Mouse (Mus musculus) CD4-positive, CD25-positive, alpha-beta regulatory T cell, adult 2 months (primary cell): Measurements from ENCODE around the gene Olfr533.
"Not testable (repeated sequence)": the region's sequence is repeated elsewhere in the genome, so short reads cannot be mapped to it uniquely, and the experiment has no call there.

Source experiments
- DNase-seq: peaks from one replicate; pipeline ENCODE4 v3.0.0-alpha.2; 2012; ENCODE audit warnings: low read depth, low spot score

Gene Olfr533

DNA sequence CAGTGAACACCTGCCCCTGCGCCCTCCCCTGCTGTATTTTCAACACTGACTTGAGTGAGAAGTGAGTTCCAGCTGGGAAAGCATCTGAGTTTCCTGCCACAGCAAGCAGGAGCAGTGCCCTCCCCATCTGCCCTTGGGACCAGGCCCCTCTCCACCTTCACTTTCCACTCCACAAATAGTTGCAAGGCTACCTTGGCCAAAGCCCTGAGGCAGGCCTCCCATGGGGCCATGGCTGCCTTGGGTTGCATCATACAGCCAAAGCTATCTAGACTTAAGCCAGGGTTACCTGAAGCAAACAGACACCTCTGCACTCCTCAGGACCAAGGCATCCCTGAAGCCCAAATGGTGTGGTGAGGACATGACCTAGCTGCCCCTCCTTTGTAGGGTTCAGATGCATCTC is at the start of gene Olfr533:
Olfr533 (plus strand) TSS at position 301 of the 400 bp plus-strand sequence.
- not testable (repeated sequence) for DNase-seq

DNA sequence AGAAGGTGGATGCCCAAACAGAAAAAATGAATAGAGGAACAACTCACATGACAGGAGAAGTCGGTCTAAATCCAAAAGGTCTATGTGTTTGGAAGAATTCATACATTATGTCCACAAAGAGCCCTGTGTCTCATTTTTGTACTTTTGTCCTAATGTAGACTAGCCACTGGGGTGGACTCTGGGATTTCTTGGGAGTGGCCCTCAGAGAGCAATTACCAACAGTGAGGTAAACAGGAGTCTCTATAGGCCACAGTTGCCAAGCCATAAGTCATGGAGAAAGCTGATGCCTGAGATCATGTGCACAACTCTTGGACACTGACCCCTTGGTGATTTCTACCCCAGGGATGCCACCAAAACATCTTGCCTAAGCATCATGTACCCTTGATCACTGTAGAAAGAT is 41.6 kb upstream of the Olfr533 start, which contains the start of gene Olfr532:
Olfr532 (minus strand) TSS at position 101 of the 400 bp plus-strand sequence.
- no peak for DNase-seq

DNA sequence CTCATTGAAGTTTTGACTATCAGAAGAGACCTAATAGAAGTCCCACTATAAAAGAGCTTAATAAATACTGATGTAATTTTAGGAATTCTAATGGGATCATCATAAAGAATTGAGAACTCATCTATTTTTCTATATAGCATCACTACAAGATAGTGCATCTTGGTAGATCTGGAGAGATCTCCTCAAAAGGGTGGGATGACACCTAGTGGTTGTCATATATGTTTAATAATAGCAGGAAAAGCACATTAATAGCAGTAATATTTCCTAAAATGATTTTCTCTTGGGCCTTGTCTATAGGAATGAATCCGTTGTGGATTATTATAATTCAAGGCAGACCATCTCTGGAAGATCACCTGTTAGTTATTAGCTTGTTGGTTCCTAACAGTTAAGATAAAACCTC is 20.0 kb upstream of the Olfr533 start:
- DNase-seq: peak; percentile 15

DNA sequence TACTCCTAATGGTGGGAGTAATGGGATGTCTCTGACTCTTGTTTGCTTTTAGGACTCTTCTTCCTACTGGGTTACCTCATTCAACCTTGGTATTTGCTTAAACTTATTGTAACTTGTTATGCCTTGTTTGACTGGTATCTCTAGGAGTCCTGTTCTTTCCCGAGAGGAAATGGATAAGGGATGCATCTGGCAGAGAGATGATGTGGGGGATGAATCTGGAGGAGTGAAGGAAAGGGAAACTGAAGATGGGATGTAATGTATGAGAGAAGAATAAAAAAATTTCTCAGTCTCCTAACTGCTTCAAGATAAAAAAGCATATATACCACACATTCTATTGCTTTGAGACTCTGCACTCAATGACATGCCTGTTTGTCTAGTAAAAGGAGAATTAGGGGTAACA is 14.7 kb downstream of the Olfr533 start:
- DNase-seq: no peak

DNA sequence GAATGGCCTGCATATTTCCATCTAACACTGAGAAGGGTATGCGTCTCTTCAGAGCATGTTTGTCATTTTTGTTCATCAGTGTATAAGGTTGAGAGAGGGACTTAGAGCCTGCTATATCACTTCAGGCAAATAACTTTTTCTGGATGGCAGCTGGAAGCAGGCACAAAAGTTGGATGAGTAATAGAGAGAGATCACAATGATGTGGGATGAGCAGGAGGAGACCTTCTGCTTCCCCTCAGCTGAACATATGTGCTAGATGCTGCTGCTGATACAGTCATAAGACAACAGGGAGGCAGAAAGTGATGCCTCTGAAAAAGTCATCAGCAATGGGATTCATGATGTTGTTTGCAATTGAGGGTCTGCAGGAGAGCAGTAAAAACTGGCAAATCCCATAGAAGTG is 15.6 kb downstream of the Olfr533 start:
- DNase-seq: no peak

DNA sequence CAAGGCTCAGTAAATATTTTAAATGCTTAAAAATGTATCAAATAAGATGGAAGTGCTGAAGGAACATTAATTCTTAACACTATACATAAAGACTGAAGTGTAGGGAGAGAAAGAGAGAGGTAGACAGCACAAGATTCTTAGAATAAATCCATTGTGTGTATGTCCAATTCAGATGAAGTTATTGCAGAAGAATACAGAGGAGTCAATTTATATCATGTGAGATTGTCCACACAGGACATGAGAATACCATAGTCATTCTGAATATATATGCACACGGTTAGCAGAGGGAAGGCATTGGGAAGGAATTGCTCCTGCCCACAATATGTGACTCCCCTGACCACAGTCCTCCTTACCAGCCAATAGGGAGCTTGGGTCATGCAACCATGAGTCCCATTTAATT is 20.7 kb downstream of the Olfr533 start, which contains the start of gene Olfr535:
Olfr535 (plus strand) TSS at position 301 of the 400 bp plus-strand sequence.
- no peak for DNase-seq

DNA sequence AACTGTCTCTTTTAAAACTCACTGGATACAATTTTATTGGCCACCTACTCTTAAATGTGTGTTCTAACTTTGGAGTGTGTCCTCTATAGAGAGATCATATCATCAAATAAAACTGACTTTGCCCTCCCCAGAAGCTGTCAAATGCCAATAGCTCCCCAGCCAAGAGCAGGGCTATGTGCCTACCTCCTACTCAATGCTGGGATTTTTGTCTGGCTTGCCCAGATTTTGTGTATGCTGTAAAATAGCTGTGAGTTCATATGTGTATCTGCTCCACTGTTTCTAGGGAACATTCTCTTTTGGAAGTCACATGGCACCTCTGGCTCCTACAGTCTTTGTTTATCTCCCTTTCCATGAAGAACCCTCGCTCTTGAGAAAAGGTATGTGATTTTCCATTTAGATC is 25.8 kb downstream of the Olfr533 start:
- DNase-seq: no peak

DNA sequence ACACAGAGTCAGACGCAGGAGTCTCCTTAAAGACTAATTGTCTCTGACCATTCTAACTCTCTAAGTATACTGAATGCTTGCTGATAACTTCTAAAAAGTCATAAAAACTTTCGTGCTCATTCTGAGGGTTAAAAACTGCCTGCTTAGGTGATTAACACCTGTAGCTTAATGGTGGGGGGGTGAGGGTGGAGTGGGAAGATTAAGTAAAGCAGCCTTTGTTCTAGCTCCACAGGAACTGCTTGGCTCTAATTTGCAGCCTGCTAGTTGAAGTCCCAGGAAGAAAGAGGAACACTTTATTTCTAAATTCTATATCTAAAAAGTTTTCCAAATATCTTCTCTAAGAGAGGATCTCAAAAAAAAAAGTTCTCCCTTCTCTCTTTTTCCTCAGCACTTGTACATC is 31.1 kb downstream of the Olfr533 start:
- no peak for DNase-seq

DNA sequence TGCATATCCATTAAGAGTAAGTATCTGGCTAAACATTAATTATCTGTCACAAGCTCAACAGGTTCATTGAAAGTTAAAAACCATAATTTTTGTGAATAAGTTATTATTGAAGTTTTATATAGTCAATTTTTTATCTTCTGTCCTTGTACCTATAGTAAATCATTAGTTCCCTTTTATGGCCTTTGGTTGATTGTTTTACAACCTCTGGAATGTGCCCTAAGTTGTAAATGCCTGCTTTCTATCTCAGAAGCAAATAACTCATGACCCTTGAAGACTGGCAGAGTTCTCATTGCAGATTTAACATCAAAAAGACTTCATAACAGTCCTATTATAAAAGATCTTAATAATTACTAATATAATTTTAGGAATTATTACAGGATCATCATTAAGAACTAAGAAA is 31.5 kb downstream of the Olfr533 start:
- DNase-seq: no peak

DNA sequence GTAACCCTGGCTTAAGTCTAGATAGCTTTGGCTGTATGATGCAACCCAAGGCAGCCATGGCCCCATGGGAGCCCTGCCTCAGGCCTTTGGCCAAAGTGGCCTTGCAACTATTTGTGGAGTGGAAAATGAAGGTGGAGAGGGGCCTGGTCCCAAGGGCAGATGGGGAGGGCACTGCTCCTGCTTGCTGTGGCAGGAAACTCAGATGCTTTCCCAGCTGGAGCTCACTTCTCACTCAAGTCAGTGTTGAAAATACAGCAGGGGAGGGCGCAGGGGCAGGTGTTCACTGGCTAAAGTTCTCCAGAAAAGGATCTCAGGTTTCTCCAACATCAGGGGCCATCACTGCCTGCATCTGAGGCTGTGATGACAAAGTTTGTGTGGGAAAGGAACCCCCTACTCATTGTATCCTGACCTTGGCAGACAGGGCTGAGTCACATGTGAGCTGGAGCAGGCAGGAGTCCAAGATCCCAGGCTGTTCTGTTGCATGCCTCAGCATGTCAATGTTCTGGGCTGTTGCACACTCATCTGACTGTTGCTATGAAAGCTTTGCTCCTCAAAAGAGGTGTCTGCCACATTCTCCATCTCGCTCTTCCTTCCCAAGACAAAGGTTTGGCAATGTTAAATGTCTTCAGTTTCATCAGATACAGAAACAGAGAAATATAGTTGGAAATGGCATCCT is 44.3 kb downstream of the Olfr533 start, which contains the start of gene Olfr536:
Olfr536 (minus strand) TSS at position 51 of the 676 bp plus-strand sequence.
- DNase-seq: not testable (repeated sequence)
